Comparison of ENCODE assay signal across 15 mouse cellular contexts in the genomic region with DNA sequence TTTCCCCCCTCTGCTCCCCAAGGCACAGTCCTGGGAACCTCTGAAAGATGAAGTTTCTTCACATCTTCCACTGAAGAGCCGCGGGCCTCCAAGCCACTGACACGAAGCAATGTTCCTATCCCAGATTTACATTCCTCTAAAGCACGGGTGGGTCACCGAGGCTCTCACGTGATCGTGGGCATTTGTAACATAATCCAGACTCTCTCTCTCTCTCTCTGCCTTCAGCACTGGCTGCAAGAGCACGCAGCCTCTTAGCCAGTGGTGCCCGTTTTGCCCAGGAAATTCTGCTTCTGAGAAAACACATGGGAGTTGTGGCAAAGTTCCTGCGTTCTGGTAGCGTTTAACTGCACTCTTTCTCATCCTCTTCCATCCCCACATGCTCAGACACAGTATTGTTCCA. TPM values are rescaled to one million over a fixed set of nuclear protein-coding genes. Genes with fewer than 3 reads are reported as not detected.
DNase-seq lines count a peak whose midpoint lies in the region; ATAC-seq and TF ChIP-seq lines count a peak whose summit lies in the region.
"Had no signal": no experiment of that assay in that cellular context is flagged by ENCODE, and none has a peak within 500 bp of the region (broad histone marks: within the 10 kb centered on the region; RNA-seq: fewer than 3 reads in every experiment).

No protein-coding gene starts in this region.

- H3K4me2 ChIP-seq in heart, embryonic 15.5 days = peak overlapping the region; percentile 52
- H3K4me2 ChIP-seq in midbrain, embryonic 16.5 days (ENCODE audit: low read length) = 0 out of 2 replicates have a peak overlapping the region, but pooled peaks have one; percentile 11
- H3K4me2 ChIP-seq in midbrain, postnatal 0 days (ENCODE audit: low read depth, low read length, poor library complexity, severe bottlenecking) = no peak overlapping the region
- H3K4me2 ChIP-seq in limb, embryonic 12.5 days = peak overlapping the region; percentile 42
- H3K4me2 ChIP-seq: liver, embryonic 13.5 days had no signal

- WGBS in heart, embryonic 15.5 days = 23% methylated on average over 11 of the region's 11 CpGs
- 45% methylated on average over 11 of the region's 11 CpGs for WGBS in midbrain, embryonic 16.5 days
- WGBS in midbrain, postnatal 0 days = 44% methylated on average over 11 of the region's 11 CpGs
- 51% methylated on average over 11 of the region's 11 CpGs for WGBS in limb, embryonic 12.5 days

- no peak for TF ChIP-seq CTCF in midbrain, postnatal 0 days (IDR thresholded peaks at IDR 0.05)

- no peak overlapping the region for H3K4me3 ChIP-seq in heart, embryonic 15.5 days
- H3K4me3 ChIP-seq in midbrain, embryonic 16.5 days (ENCODE audit: low read depth, low read length) = no peak overlapping the region
- no peak overlapping the region for H3K4me3 ChIP-seq in midbrain, postnatal 0 days (ENCODE audit: low read depth, low read length)
- H3K4me3 ChIP-seq in limb, embryonic 12.5 days (replicated peaks) = no peak overlapping the region; the same call in 1 of the 2 replicates
- H3K4me3 ChIP-seq: forebrain, embryonic 10.5 days; layer of hippocampus, adult 2 months; liver, embryonic 13.5 days had no signal

- intact Hi-C loops in heart, postnatal 14 days (cut with DNase I) = no loop called here

- no peak for DNase-seq in heart, postnatal 14 days
- no peak for DNase-seq in midbrain, postnatal 0 days (ENCODE audit: low spot score)
- no peak for DNase-seq in ovary, postnatal 14 days (ENCODE audit: low spot score)
- DNase-seq in ovary, adult 18-20 months (ENCODE audit: low spot score) = no peak
- DNase-seq: adrenal gland, adult 8-10 months; cerebellum, postnatal 36 days; liver, embryonic 13.5 days; lung, postnatal 36 days had no signal

- ATAC-seq in heart, embryonic 15.5 days (replicated peaks; ENCODE audit: insufficient number of reproducible peaks, insufficient read depth, low FRiP score, low read depth) = no peak
- no peak for ATAC-seq in midbrain, embryonic 16.5 days
- no peak for ATAC-seq in midbrain, postnatal 0 days (ENCODE audit: low FRiP score)
- no peak for ATAC-seq in limb, embryonic 12.5 days (ENCODE audit: insufficient number of reproducible peaks, insufficient read depth, low FRiP score, low TSS enrichment, low read depth)
- ATAC-seq: inflammation-experienced regulatory T-cells, adult 6 months had no signal

- H3K4me1 ChIP-seq in heart, embryonic 15.5 days (replicated peaks) = peaks cover 12% of the 10 kb centered on the region
- H3K4me1 ChIP-seq in midbrain, embryonic 16.5 days (ENCODE audit: control insufficient read depth, insufficient read depth, low read length) = no peaks in the 10 kb centered on the region
- no peaks in the 10 kb centered on the region for H3K4me1 ChIP-seq in midbrain, postnatal 0 days (ENCODE audit: insufficient read depth, low read length)
- H3K4me1 ChIP-seq in limb, embryonic 12.5 days (replicated peaks) = 0 out of 2 replicates have a peak, but pooled peaks cover 9% of the 10 kb centered on the region
- H3K4me1 ChIP-seq: liver, embryonic 13.5 days had no signal

- H3K27me3 ChIP-seq in heart, embryonic 15.5 days = no peaks in the 10 kb centered on the region
- H3K27me3 ChIP-seq in midbrain, embryonic 16.5 days (ENCODE audit: control insufficient read depth, insufficient read depth, low read depth, low read length) = no peaks in the 10 kb centered on the region
- no peaks in the 10 kb centered on the region for H3K27me3 ChIP-seq in midbrain, postnatal 0 days (ENCODE audit: insufficient read depth, low read length)
- no peaks in the 10 kb centered on the region for H3K27me3 ChIP-seq in limb, embryonic 12.5 days
- H3K27me3 ChIP-seq: liver, embryonic 13.5 days had no signal

- no peak overlapping the region for H3K9ac ChIP-seq in heart, embryonic 15.5 days
- no peak overlapping the region for H3K9ac ChIP-seq in midbrain, embryonic 16.5 days (ENCODE audit: low read depth, low read length)
- no peak overlapping the region for H3K9ac ChIP-seq in midbrain, postnatal 0 days (replicated peaks; ENCODE audit: low read length, poor library complexity, severe bottlenecking)
- no peak overlapping the region for H3K9ac ChIP-seq in limb, embryonic 12.5 days (replicated peaks)
- H3K9ac ChIP-seq: liver, embryonic 13.5 days had no signal

- H3K9me3 ChIP-seq in heart, embryonic 15.5 days (replicated peaks) = no peaks in the 10 kb centered on the region
- H3K9me3 ChIP-seq in midbrain, embryonic 16.5 days (replicated peaks; ENCODE audit: control insufficient read depth, low read length, poor library complexity, severe bottlenecking) = no peaks in the 10 kb centered on the region
- H3K9me3 ChIP-seq in midbrain, postnatal 0 days (ENCODE audit: low read length) = no peaks in the 10 kb centered on the region
- no peaks in the 10 kb centered on the region for H3K9me3 ChIP-seq in limb, embryonic 12.5 days
- H3K9me3 ChIP-seq: forebrain, embryonic 10.5 days; liver, embryonic 13.5 days had no signal

- H3K27ac ChIP-seq in heart, embryonic 15.5 days = no peak overlapping the region
- H3K27ac ChIP-seq in midbrain, embryonic 16.5 days (ENCODE audit: low read length) = no peak overlapping the region
- H3K27ac ChIP-seq in midbrain, postnatal 0 days (ENCODE audit: low read depth, low read length) = no peak overlapping the region
- no peak overlapping the region for H3K27ac ChIP-seq in limb, embryonic 12.5 days
- H3K27ac ChIP-seq: forebrain, embryonic 10.5 days; layer of hippocampus, adult 2 months; liver, embryonic 13.5 days had no signal

- H3K36me3 ChIP-seq in heart, embryonic 15.5 days = no peaks in the 10 kb centered on the region
- no peaks in the 10 kb centered on the region for H3K36me3 ChIP-seq in midbrain, embryonic 16.5 days (ENCODE audit: control insufficient read depth, insufficient read depth, low read length)
- H3K36me3 ChIP-seq in midbrain, postnatal 0 days (ENCODE audit: insufficient read depth, low read length) = no peaks in the 10 kb centered on the region
- no peaks in the 10 kb centered on the region for H3K36me3 ChIP-seq in limb, embryonic 12.5 days
- H3K36me3 ChIP-seq: forebrain, embryonic 10.5 days; liver, embryonic 13.5 days had no signal

RNA-seq across cellular contexts. Expression of gene Cav1, which starts 21.1 kb away (rescaled TPM):
- polyA plus RNA-seq in heart, embryonic 15.5 days (2015; fragmentation: Nextera tagmentation; extraction: Ambion mirVana) = 308 and 327 TPM in 2 replicates
- 100 to 1,000 TPM; 415 to 448 TPM for total RNA-seq in heart, postnatal 14 days (2021)
- 28.2 and 33.9 TPM in 2 replicates for polyA plus RNA-seq in midbrain, embryonic 16.5 days (2015; fragmentation: Nextera tagmentation; extraction: Ambion mirVana)
- 34.9 and 37.4 TPM in 2 replicates for total RNA-seq in midbrain, postnatal 0 days (2014; rRNA removed)
- polyA plus RNA-seq in midbrain, postnatal 0 days (2015; fragmentation: Nextera tagmentation; extraction: Ambion mirVana) = 19.4 and 19.5 TPM in 2 replicates
- 28.1 and 31.1 TPM in 2 replicates for polyA plus RNA-seq in limb, embryonic 12.5 days (2016; fragmentation: Nextera tagmentation; extraction: Ambion mirVana)
- total RNA-seq: hematopoietic stem cell, adult 5-6 weeks had no signal
- polyA plus RNA-seq: inflammation-experienced regulatory T-cells, adult 6 months had no signal

RNA-seq across cellular contexts. Expression of gene Cav2, which starts 46.2 kb away (rescaled TPM):
- 40.1 and 44.2 TPM in 2 replicates for polyA plus RNA-seq in heart, embryonic 15.5 days (2015; fragmentation: Nextera tagmentation; extraction: Ambion mirVana)
- 10 to 100 TPM; 64.8 to 66.2 TPM for total RNA-seq in heart, postnatal 14 days (2021)
- 16.0 and 17.1 TPM in 2 replicates for polyA plus RNA-seq in midbrain, embryonic 16.5 days (2015; fragmentation: Nextera tagmentation; extraction: Ambion mirVana)
- total RNA-seq in midbrain, postnatal 0 days (2014; rRNA removed) = 16.3 and 18.6 TPM in 2 replicates
- 17.0 and 19.2 TPM in 2 replicates for polyA plus RNA-seq in midbrain, postnatal 0 days (2015; fragmentation: Nextera tagmentation; extraction: Ambion mirVana)
- 7.7 and 8.2 TPM in 2 replicates for polyA plus RNA-seq in limb, embryonic 12.5 days (2016; fragmentation: Nextera tagmentation; extraction: Ambion mirVana)
